Mouse (Mus musculus) embryo, embryonic 11.5 days (tissue): ENCODE results near the gene Cstb.
"Not testable (repeated sequence)": the region's sequence is repeated elsewhere in the genome, so short reads cannot be mapped to it uniquely, and the experiment has no call there.

Experiments used
- DNase-seq: peaks from one replicate; pipeline ENCODE4 v3.0.0-alpha.2; 2012; ENCODE audit warnings: low read depth, low spot score

Cstb gene

GRCm38 (mm10) chr10:78425181-78426041 lies at the start of gene Cstb:
Gene Cstb, plus strand, starts transcription at chr10:78425669.
- DNase-seq: peak; percentile 66

- no peak for DNase-seq
These were observed 47.0 kb upstream of the Cstb start for GRCm38 (mm10) chr10:78378516-78378915.

GRCm38 (mm10) chr10:78383567-78383966 lies 41.9 kb upstream of the Cstb start:
- DNase-seq: no peak

DNA sequence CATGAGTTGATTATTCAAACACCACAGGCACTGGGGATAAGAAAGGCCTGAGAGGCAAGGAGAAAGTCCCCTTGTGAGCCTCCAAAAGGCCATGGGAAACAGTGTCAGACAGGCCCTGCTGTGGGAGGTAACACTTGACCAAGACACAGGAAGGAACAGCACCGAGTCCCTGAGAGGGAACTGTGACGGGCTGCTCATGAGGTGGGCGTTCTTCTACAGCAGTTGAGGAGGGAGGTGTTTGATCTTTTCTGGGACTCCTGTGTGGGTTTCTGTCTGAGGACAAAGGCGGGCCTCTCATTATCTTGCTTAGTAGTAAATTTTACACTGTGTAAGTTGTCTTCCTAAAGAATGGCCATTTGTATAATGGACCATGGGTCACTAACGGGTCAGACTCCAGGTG lies 39.9 kb upstream of the Cstb start:
- DNase-seq: no peak

GRCm38 (mm10) chr10:78388216-78388980 lies 37.1 kb upstream of the Cstb start:
- DNase-seq: no peak

DNA sequence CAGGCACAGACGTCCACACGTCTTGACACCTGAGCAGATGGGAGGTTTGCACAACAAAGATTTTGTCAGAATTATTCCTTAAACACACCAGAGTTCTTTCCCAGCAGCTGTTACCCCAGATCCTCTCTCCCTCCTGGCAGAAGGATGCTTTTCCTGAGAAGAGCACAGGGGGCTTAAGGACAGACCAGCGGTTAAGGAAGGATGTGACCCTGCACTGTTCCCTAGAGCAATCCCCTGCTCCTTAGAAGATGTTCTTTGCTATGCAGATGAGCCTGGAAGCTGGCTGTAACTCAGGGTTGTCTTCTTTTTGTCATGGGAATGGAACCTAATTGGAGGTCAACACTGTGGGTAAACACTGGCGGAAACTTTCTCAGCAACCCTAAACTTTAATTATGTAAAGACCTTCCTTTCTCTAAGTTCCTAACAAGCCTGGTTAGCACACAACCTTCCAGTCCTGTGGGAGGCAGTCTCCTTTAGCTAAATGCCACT lies 34.4 kb upstream of the Cstb start:
- no peak for DNase-seq

- peak; percentile 53 for DNase-seq
These were observed 33.4 kb upstream of the Cstb start for GRCm38 (mm10) chr10:78392072-78392471.

GRCm38 (mm10) chr10:78395377-78395776 lies 30.1 kb upstream of the Cstb start:
- no peak for DNase-seq

GRCm38 (mm10) chr10:78395819-78396624 lies 29.4 kb upstream of the Cstb start:
- peak; percentile 86 for DNase-seq

GRCm38 (mm10) chr10:78396625-78396885 lies 28.9 kb upstream of the Cstb start:
- DNase-seq: no peak

DNA sequence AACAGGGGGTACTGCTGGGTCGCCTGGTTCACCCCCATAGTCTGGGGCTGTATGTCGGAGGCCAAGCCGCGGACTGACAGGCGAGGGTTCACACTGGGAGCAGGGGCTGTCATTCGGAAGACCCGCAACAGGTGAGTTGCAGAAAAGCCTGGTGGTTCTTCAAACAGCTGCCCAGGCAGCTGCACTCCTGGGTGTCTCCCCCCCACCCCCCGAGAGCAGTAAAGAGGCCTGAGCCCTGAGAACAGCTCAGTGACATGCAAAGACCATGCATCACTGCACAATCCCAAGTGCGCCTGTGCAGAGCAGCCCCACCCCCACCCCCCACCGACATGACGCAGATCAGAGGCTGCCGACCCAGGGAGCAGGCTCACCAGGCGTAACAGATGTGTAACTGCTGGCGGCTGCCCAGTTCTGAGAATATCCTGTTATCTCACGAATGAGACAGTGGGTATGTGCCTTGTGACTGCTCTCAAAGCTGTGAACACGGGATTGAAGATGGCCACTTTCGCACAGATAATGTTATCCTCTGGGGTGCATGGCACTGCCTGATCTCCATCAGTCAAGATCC lies 26.3 kb upstream of the Cstb start:
- peak; percentile 39 for DNase-seq

DNA sequence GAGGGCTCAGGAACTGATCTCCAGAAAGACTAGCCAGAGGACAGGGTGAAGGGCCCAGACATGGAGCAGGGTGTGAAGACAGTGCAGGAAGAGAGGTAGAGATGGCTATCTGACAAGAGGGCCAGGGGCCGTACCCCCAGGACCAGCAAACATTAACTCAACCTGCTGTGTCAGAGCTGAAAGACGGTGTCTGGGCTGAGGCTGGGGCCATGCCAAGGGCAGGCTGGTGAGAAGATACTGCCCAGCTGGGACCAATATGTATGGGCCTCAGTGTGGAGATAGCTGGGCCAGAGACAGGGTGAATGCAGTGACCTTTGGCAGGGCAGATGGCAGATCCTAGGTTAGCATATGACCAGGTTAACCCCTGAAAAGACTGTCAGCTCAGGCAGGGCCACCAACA lies 24.3 kb upstream of the Cstb start:
- DNase-seq: no peak

DNA sequence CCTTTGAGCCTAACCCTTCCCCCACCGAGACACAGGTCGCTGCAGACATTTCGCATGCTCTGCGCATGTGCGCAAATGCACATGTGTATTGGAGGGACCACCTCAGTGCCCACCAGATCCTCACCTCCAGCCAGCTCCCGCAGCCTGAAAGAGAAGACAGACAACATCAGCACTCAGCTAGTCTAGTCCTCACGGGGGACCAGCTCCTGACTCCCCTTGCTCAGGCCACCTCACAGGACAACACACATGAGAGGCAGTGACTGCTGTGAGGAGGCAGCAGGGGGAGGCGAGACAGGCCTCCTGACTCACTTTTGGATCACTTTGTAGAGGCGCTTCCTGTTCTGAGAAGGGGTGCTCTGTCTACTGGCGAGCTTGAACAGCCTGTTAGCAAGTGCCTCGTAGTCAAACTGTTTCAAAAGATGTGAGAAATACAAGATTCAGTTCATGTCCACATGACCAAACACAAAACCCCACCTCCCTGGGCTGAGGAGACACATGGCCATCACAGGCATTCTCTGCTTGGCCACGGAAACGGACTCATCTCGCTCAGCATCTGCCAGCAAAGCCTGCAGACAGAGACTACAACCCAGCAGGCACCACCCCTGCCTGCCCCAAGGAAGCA lies 23.1 kb upstream of the Cstb start:
- no peak for DNase-seq

- DNase-seq: no peak
These were observed 19.3 kb upstream of the Cstb start for GRCm38 (mm10) chr10:78406152-78406551.

- no peak for DNase-seq
These were observed 18.3 kb upstream of the Cstb start for GRCm38 (mm10) chr10:78407132-78407531.

GRCm38 (mm10) chr10:78409035-78409788 lies 16.3 kb upstream of the Cstb start:
- DNase-seq: no peak

DNA sequence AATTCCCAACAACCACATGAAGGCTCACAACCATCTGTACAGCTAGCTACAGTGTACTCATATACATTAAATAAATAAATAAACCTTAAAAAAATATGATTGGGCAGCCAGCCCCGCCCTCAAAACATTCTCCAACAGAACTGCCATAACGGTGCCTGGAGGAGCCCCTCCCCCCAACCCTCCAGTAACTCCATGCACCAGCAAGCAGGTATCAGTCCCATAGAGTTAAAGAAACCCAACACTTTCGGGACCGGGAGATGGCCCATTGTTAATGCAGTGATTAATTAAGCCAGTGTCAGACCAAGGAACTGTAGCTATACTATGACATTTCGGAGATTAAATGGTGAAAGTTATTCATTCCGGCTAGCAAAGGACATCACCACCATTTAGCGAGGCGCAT lies 13.6 kb upstream of the Cstb start:
- DNase-seq: no peak

GRCm38 (mm10) chr10:78412319-78413151 lies 12.9 kb upstream of the Cstb start, which contains the start of gene Rrp1:
Gene Rrp1, minus strand, starts transcription at chr10:78413043.
- peak; percentile 95 for DNase-seq

- DNase-seq: no peak
These were observed 12.3 kb upstream of the Cstb start for GRCm38 (mm10) chr10:78413152-78413520.

DNA sequence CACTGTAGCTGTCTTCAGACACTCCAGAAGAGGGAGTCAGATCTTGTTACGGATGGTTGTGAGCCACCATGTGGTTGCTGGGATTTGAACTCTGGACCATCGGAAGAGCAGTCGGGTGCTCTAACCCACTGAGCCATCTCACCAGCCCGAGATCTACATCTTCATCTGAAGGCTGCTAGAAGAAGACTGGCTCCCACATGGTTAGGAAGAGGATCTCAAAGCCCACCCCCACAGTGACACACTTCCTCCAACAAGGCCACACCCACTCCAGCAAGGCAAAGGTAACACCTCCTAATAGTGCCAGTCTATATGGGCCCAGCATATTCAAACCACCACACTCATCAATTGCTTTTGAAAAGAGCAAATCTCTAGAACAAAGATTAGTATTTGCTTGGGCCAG lies 10.5 kb upstream of the Cstb start:
- DNase-seq: not testable (repeated sequence)
